Mouse (Mus musculus) intestine, embryonic 14.5 days (tissue): Measurements from ENCODE around the gene Dusp18. TPM values are rescaled to one million over a fixed set of nuclear protein-coding genes. Genes with fewer than 3 reads are reported as not detected.

Source experiments
- ATAC-seq: fragments of 200-750 bp; cut with Nextera tagmentation; replicated peaks from 2 replicates; pipeline ENCODE4 v1.8.0; 2017; ENCODE audit warnings: low read depth, moderate number of reproducible peaks, moderate TSS enrichment, moderate library complexity; ENCODE audit not compliant: low FRiP score, low TSS enrichment
- DNase-seq: peaks from one replicate; pipeline ENCODE4 v3.0.0-alpha.2; 2018; ENCODE audit warnings: low spot score
- H3K27ac ChIP-seq: fragments of 300-500 bp; sonication (generic); 2 replicates; pipeline ENCODE4 v1.5.1; 2014; ENCODE audit warnings: low read depth, mild to moderate bottlenecking, control low read depth
- H3K27me3 ChIP-seq: fragments of 300-500 bp; sonication (generic); replicated peaks from 2 replicates; pipeline ENCODE4 v1.6.1; 2014; ENCODE audit warnings: low read length, control low read depth; ENCODE audit not compliant: control insufficient read depth, insufficient read depth
- H3K36me3 ChIP-seq: fragments of 300-500 bp; sonication (generic); 2 replicates; pipeline ENCODE4 v1.6.1; 2014; ENCODE audit warnings: low read length, control low read depth; ENCODE audit not compliant: control insufficient read depth, insufficient read depth
- H3K4me1 ChIP-seq: fragments of 300-500 bp; sonication (generic); replicated peaks from 2 replicates; pipeline ENCODE4 v1.6.1; 2014; ENCODE audit warnings: low read length, control low read depth, mixed read lengths; ENCODE audit not compliant: control insufficient read depth, insufficient read depth
- H3K4me2 ChIP-seq: fragments of 300-500 bp; sonication (generic); 2 replicates; pipeline ENCODE4 v1.6.1; 2014; ENCODE audit warnings: low read length
- H3K4me3 ChIP-seq: fragments of 300-500 bp; sonication (generic); 2 replicates; pipeline ENCODE4 v1.5.1; 2014; ENCODE audit warnings: low read depth, low read length, control low read depth, mixed read lengths
- H3K9ac ChIP-seq: fragments of 300-500 bp; sonication (generic); 2 replicates; pipeline ENCODE4 v1.6.1; 2014; ENCODE audit warnings: mild to moderate bottlenecking, low read length
- H3K9me3 ChIP-seq: fragments of 300-500 bp; sonication (generic); 2 replicates; pipeline ENCODE4 v1.6.1; 2016; ENCODE audit warnings: low read length, control low read depth; ENCODE audit not compliant: control insufficient read depth
- WGBS: fragments of 180-500 bp; shearing (Covaris S2); extraction: QIAGEN DNeasy Blood & Tissue Kit; methylation state at CpG from one replicate; pipeline ENCODE4 v1.1.7; 2014; 5-methylcytosine and 5-hydroxymethylcytosine counted together
- polyA plus RNA-seq: library from polyadenylated mRNA; unstranded; fragments of >200 nt; fragmentation: Nextera tagmentation; extraction: Ambion mirVana; gene quantifications from 2 replicates; pipeline ENCODE4 v1.2.1, GENCODE M21; 2014

Gene Dusp18
- polyA plus RNA-seq, 1 experiment from 2014 or later: 8.3 TPM

- H3K4me3 ChIP-seq: no peak overlapping the region
- no peak overlapping the region for H3K4me2 ChIP-seq
- H3K27me3 ChIP-seq: peaks cover 7% of the 10 kb centered on the region; the same call in 1 of the 2 replicates
- no peak overlapping the region for H3K9ac ChIP-seq
- no peaks in the 10 kb centered on the region for H3K9me3 ChIP-seq
- no peaks in the 10 kb centered on the region for H3K4me1 ChIP-seq
- 89% methylated on average over 7 of the region's 7 CpGs for WGBS
- no peak for DNase-seq
- H3K36me3 ChIP-seq: no peaks in the 10 kb centered on the region
- ATAC-seq: no peak
- no peak overlapping the region for H3K27ac ChIP-seq
Observed at GRCm38 (mm10) chr11:3941371-3941770, 46.3 kb downstream of the Dusp18 start.

DNA sequence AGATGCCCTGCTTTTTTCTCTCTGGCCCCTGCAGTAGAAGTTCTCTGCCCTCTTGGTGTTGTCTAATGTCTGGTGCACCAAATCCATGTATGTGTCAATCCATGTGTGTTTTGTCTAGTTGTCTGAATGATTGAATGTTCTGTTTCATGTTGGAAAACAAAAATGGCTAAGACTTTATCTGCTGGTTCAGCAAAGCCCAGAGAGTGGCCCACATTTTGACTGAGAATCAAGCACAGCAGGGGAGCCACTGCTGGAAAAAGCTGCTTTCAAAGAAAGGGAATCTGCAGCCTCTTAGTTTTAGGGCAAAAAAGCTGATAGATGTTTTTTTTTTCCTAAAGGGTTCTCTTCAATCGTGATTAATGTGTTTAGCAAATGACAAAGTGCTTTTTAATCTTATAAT is 51.3 kb downstream of the Dusp18 start:
- 32% methylated on average over 1 of the region's 1 CpGs for WGBS
- Histone ChIP-seq H3K27me3 (peaks cover 7% of the 10 kb centered on the region; the same call in 1 of the 2 replicates), H3K9ac (no peak overlapping the region), H3K27ac (no peak overlapping the region), H3K4me3 (no peak overlapping the region), H3K4me2 (no peak overlapping the region), H3K9me3 (no peaks in the 10 kb centered on the region), H3K4me1 (no peaks in the 10 kb centered on the region), H3K36me3 (no peaks in the 10 kb centered on the region)
- no peak for ATAC-seq
- no peak for DNase-seq

Other genes starting within 250 kb of the Dusp18 start
- 24.8 and 25.6 TPM in 2 replicates for gene Morc2a, start 246.0 kb upstream of the Dusp18 start, polyA plus RNA-seq
- gene Osbp2, start 31.3 kb upstream of the Dusp18 start, polyA plus RNA-seq: 0.44 and 0.51 TPM in 2 replicates
- gene 4921536K21Rik, start 142 bp upstream of the Dusp18 start, polyA plus RNA-seq: 0.07 and 0.11 TPM in 2 replicates
- 2.3 and 2.5 TPM in 2 replicates for gene Slc35e4, start 19.4 kb downstream of the Dusp18 start, polyA plus RNA-seq
- gene Tcn2, start 36.9 kb downstream of the Dusp18 start, polyA plus RNA-seq: 37.9 and 39.0 TPM in 2 replicates
- 75.4 and 79.3 TPM in 2 replicates for gene Pes1, start 68.7 kb downstream of the Dusp18 start, polyA plus RNA-seq
- gene 4930556J24Rik, start 81.5 kb downstream of the Dusp18 start, polyA plus RNA-seq: 0.15 TPM in 1 of 2 replicates, not detected in the other
- 14.7 and 17.4 TPM in 2 replicates for gene Gal3st1, start 88.4 kb downstream of the Dusp18 start, polyA plus RNA-seq
- gene Sec14l4, start 136.2 kb downstream of the Dusp18 start, polyA plus RNA-seq: 0.05 and 0.38 TPM in 2 replicates
- gene Sec14l3, start 169.6 kb downstream of the Dusp18 start, polyA plus RNA-seq: not detected in 2 replicates
- gene Mtfp1, start 200.2 kb downstream of the Dusp18 start, polyA plus RNA-seq: 22.5 and 25.2 TPM in 2 replicates
- gene Sec14l2, start 228.2 kb downstream of the Dusp18 start, polyA plus RNA-seq: 0.84 and 1.1 TPM in 2 replicates
- 24.9 and 27.7 TPM in 2 replicates for gene Rnf215, start 240.0 kb downstream of the Dusp18 start, polyA plus RNA-seq